Mouse (Mus musculus) embryonic facial prominence, embryonic 12.5 days (tissue): ENCODE measurements around the gene Iqsec2. TPM values are rescaled to one million over a fixed set of nuclear protein-coding genes. Genes with fewer than 3 reads are reported as not detected.
"Not testable (repeated sequence)": the region's sequence is repeated elsewhere in the genome, so short reads cannot be mapped to it uniquely, and the experiment has no call there.

ENCODE experiments used
- ATAC-seq: fragments of 200-750 bp; cut with Nextera tagmentation; 2 replicates; pipeline ENCODE4 v1.8.0; 2017; ENCODE audit not compliant: insufficient number of reproducible peaks, insufficient read depth, low FRiP score, low TSS enrichment
- H3K27ac ChIP-seq: fragments of 300-500 bp; sonication (generic); 2 replicates; pipeline ENCODE4 v1.5.1; 2016; ENCODE audit warnings: mild to moderate bottlenecking
- H3K27me3 ChIP-seq: fragments of 300-500 bp; sonication (generic); 2 replicates; pipeline ENCODE4 v1.6.1; 2016; ENCODE audit warnings: mild to moderate bottlenecking, moderate library complexity
- H3K36me3 ChIP-seq: fragments of 300-500 bp; sonication (generic); 2 replicates; pipeline ENCODE4 v1.6.1; 2016; ENCODE audit warnings: mild to moderate bottlenecking
- H3K4me1 ChIP-seq: fragments of 300-500 bp; sonication (generic); 2 replicates; pipeline ENCODE4 v1.6.1; 2016
- H3K4me2 ChIP-seq: fragments of 300-500 bp; sonication (generic); replicated peaks from 2 replicates; pipeline ENCODE4 v1.6.1; 2016; ENCODE audit warnings: mild to moderate bottlenecking, moderate library complexity
- H3K4me3 ChIP-seq: fragments of 300-500 bp; sonication (generic); 2 replicates; pipeline ENCODE4 v1.5.1; 2016; ENCODE audit warnings: mild to moderate bottlenecking
- H3K9ac ChIP-seq: fragments of 300-500 bp; sonication (generic); 2 replicates; pipeline ENCODE4 v1.6.1; 2016; ENCODE audit warnings: mild to moderate bottlenecking, moderate library complexity
- H3K9me3 ChIP-seq: fragments of 300-500 bp; sonication (generic); 2 replicates; pipeline ENCODE4 v1.6.1; 2016; ENCODE audit warnings: mild to moderate bottlenecking, moderate library complexity
- WGBS: fragments of 180-500 bp; shearing (Covaris S2); methylation state at CpG from one replicate; pipeline ENCODE4 v1.1.7; 2016; 5-methylcytosine and 5-hydroxymethylcytosine counted together
- polyA plus RNA-seq: library from polyadenylated mRNA; unstranded; fragments of >200 nt; fragmentation: Nextera tagmentation; extraction: Ambion mirVana; gene quantifications from 2 replicates; pipeline ENCODE4 v1.2.1, GENCODE M21; 2016

The Iqsec2 gene
- polyA plus RNA-seq, 1 experiment from 2014 or later, result 2.7 TPM

- no peaks in the 10 kb centered on the region for H3K36me3 ChIP-seq
- no peak overlapping the region for H3K4me2 ChIP-seq
- peaks cover 59% of the 10 kb centered on the region for H3K27me3 ChIP-seq
- H3K4me3 ChIP-seq, result no peak overlapping the region
- no peaks in the 10 kb centered on the region for H3K4me1 ChIP-seq
- ATAC-seq, result no peak
- WGBS, result 51% methylated on average over 9 of the region's 9 CpGs
- no peaks in the 10 kb centered on the region for H3K9me3 ChIP-seq
- no peak overlapping the region for H3K9ac ChIP-seq
- no peak overlapping the region for H3K27ac ChIP-seq
These were observed 78.2 kb downstream of the Iqsec2 start for GRCm38 (mm10) chrX:152222226-152222625.

GRCm38 (mm10) chrX:152223313-152223712 is 79.2 kb downstream of the Iqsec2 start:
- Histone ChIP-seq H3K4me2 (no peak overlapping the region), H3K27me3 (peaks cover 54% of the 10 kb centered on the region)
- ATAC-seq, result no peak

GRCm38 (mm10) chrX:152224280-152224679 is 80.2 kb downstream of the Iqsec2 start:
- Histone ChIP-seq H3K9me3 (no peaks in the 10 kb centered on the region), H3K27me3 (peaks cover 48% of the 10 kb centered on the region), H3K4me2 (no peak overlapping the region), H3K4me1 (no peaks in the 10 kb centered on the region), H3K4me3 (no peak overlapping the region), H3K9ac (no peak overlapping the region), H3K27ac (no peak overlapping the region), H3K36me3 (no peaks in the 10 kb centered on the region)
- ATAC-seq, result no peak
- WGBS, result 68% methylated on average over 5 of the region's 5 CpGs

More at GRCm38 (mm10) chrX:152223313-152223712, 79.2 kb downstream of the Iqsec2 start:
- no peak overlapping the region for H3K27ac ChIP-seq
- no peaks in the 10 kb centered on the region for H3K36me3 ChIP-seq
- H3K9me3 ChIP-seq, result no peaks in the 10 kb centered on the region
- 93% methylated on average over 6 of the region's 6 CpGs for WGBS
- no peak overlapping the region for H3K4me3 ChIP-seq
- no peak overlapping the region for H3K9ac ChIP-seq
- no peaks in the 10 kb centered on the region for H3K4me1 ChIP-seq

- peak; percentile 100 for ATAC-seq
- H3K4me1 ChIP-seq, result peaks cover 11% of the 10 kb centered on the region
- under 1% methylated on average over 68 of the region's 69 CpGs for WGBS
- H3K27ac ChIP-seq, result peak within 1 kb of the TSS; percentile 69
- H3K36me3 ChIP-seq, result 0 out of 2 replicates have a peak, but pooled peaks cover 6% of the 10 kb centered on the region
- H3K4me2 ChIP-seq, result peak within 1 kb of the TSS; percentile 77
- H3K27me3 ChIP-seq, result no peaks in the 10 kb centered on the region
- H3K9me3 ChIP-seq, result no peaks in the 10 kb centered on the region
- H3K4me3 ChIP-seq, result peak within 1 kb of the TSS; percentile 84
- peak within 1 kb of the TSS; percentile 89 for H3K9ac ChIP-seq
These were observed 89.0 kb downstream of the Iqsec2 start, which contains the start of gene Kdm5c for GRCm38 (mm10) chrX:152232781-152233763. Kdm5c (plus strand) TSS chrX:152233020.

GRCm38 (mm10) chrX:152234125-152234524 is 90.1 kb downstream of the Iqsec2 start:
- 28% methylated on average over 3 of the region's 3 CpGs for WGBS
- H3K9me3 ChIP-seq, result no peaks in the 10 kb centered on the region
- no peaks in the 10 kb centered on the region for H3K27me3 ChIP-seq
- peaks cover 11% of the 10 kb centered on the region for H3K36me3 ChIP-seq
- H3K4me3 ChIP-seq, result peak overlapping the region; percentile 84
- H3K4me1 ChIP-seq, result peaks cover 11% of the 10 kb centered on the region
- peak overlapping the region; percentile 77 for H3K4me2 ChIP-seq
- H3K9ac ChIP-seq, result peak overlapping the region; percentile 89
- no peak for ATAC-seq
- H3K27ac ChIP-seq, result no peak overlapping the region

- no peak for ATAC-seq
- Histone ChIP-seq H3K9me3 (no peaks in the 10 kb centered on the region), H3K4me3 (no peak overlapping the region), H3K4me1 (peaks cover 11% of the 10 kb centered on the region), H3K9ac (no peak overlapping the region), H3K27me3 (no peaks in the 10 kb centered on the region), H3K4me2 (0 out of 2 replicates have a peak overlapping the region, but pooled peaks have one; percentile 77), H3K36me3 (peaks cover 25% of the 10 kb centered on the region), H3K27ac (no peak overlapping the region)
- 74% methylated on average over 2 of the region's 2 CpGs for WGBS
These were observed 91.7 kb downstream of the Iqsec2 start for GRCm38 (mm10) chrX:152235758-152236157.

- not testable (repeated sequence) for H3K4me3 ChIP-seq, H3K27me3 ChIP-seq, H3K9ac ChIP-seq, H3K4me2 ChIP-seq, H3K27ac ChIP-seq, H3K9me3 ChIP-seq, ATAC-seq, H3K4me1 ChIP-seq
- peaks cover 68% of the 10 kb centered on the region for H3K36me3 ChIP-seq
- WGBS, result 82% methylated on average over 6 of the region's 6 CpGs
These were observed 99.1 kb downstream of the Iqsec2 start for GRCm38 (mm10) chrX:152243140-152243539.

GRCm38 (mm10) chrX:152244492-152245189 is 100.6 kb downstream of the Iqsec2 start:
- Histone ChIP-seq H3K36me3 (peaks cover 72% of the 10 kb centered on the region), H3K27me3 (no peaks in the 10 kb centered on the region), H3K4me2 (no peak overlapping the region), H3K9ac (no peak overlapping the region), H3K27ac (no peak overlapping the region), H3K9me3 (no peaks in the 10 kb centered on the region), H3K4me1 (no peaks in the 10 kb centered on the region), H3K4me3 (no peak overlapping the region)
- WGBS, result 96% methylated on average over 2 of the region's 2 CpGs
- no peak for ATAC-seq

GRCm38 (mm10) chrX:152271189-152271588 is 127.1 kb downstream of the Iqsec2 start:
- Histone ChIP-seq H3K4me2 (no peak overlapping the region), H3K9ac (no peak overlapping the region), H3K27ac (no peak overlapping the region), H3K4me1 (no peaks in the 10 kb centered on the region), H3K4me3 (no peak overlapping the region), H3K9me3 (no peaks in the 10 kb centered on the region), H3K27me3 (no peaks in the 10 kb centered on the region), H3K36me3 (peaks cover 87% of the 10 kb centered on the region)
- ATAC-seq, result peak; percentile 41; the same call in 1 of the 2 replicates
- 97% methylated on average over 11 of the region's 11 CpGs for WGBS
